Mouse (Mus musculus) myocyte (in vitro differentiated cells): ENCODE results near the gene Gbp2b.

Experiments
- CEBPB ChIP-seq: IDR thresholded peaks from 2 replicates; pipeline ENCODE4 v1.6.1; 2011; ENCODE audit warnings: mild to moderate bottlenecking, moderate library complexity; ENCODE audit not compliant: poor library complexity, insufficient read depth, severe bottlenecking
- E2F4 ChIP-seq: IDR thresholded peaks from one replicate; pipeline ENCODE4 v1.6.1; 2011; ENCODE audit warnings: mild to moderate bottlenecking, control low read depth, moderate library complexity; ENCODE audit not compliant: insufficient read depth
- MAX ChIP-seq: IDR thresholded peaks from one replicate; pipeline ENCODE4 v1.6.1; 2011; ENCODE audit warnings: low read depth, mild to moderate bottlenecking, control low read depth
- POLR2A ChIP-seq: IDR thresholded peaks from one replicate; pipeline ENCODE4 v1.6.1; 2011; ENCODE audit warnings: low read depth, mild to moderate bottlenecking, control low read depth, moderate library complexity; ENCODE audit not compliant: insufficient read length
- POLR2AphosphoS2 ChIP-seq: IDR thresholded peaks from one replicate; pipeline ENCODE4 v1.6.1; 2011; ENCODE audit warnings: low read depth, control low read depth; ENCODE audit not compliant: insufficient read length
- TCF3 ChIP-seq: IDR thresholded peaks from one replicate; pipeline ENCODE4 v1.6.1; 2011; ENCODE audit warnings: low read depth, control low read depth; ENCODE audit not compliant: insufficient read length
- USF1 ChIP-seq: IDR thresholded peaks from one replicate; pipeline ENCODE4 v1.6.1; 2011; ENCODE audit warnings: low read depth, mild to moderate bottlenecking, control low read depth, moderate library complexity

GRCm38 (mm10) chr3:142620956-142621562, 26.4 kb downstream of the Gbp2b start:
- TF ChIP-seq TCF3, result no peak
- no peak for TF ChIP-seq POLR2AphosphoS2
- TF ChIP-seq E2F4, result no peak
- no peak for TF ChIP-seq POLR2A
- TF ChIP-seq USF1, result no peak
- TF ChIP-seq CEBPB, result no peak
- no peak for TF ChIP-seq MAX
